Mouse (Mus musculus) lung, adult 18-20 months (tissue): ENCODE data around the gene Wdfy2.
A peak's percentile ranks its signal among the peaks of the same experiment; 100 is the strongest.

Experiments
- DNase-seq, 2 experiments: peaks; one replicate each; pipeline ENCODE4 v3.0.0; 2022; ENCODE audit warnings: mixed read lengths in 2 of 2

Wdfy2 gene

DNA sequence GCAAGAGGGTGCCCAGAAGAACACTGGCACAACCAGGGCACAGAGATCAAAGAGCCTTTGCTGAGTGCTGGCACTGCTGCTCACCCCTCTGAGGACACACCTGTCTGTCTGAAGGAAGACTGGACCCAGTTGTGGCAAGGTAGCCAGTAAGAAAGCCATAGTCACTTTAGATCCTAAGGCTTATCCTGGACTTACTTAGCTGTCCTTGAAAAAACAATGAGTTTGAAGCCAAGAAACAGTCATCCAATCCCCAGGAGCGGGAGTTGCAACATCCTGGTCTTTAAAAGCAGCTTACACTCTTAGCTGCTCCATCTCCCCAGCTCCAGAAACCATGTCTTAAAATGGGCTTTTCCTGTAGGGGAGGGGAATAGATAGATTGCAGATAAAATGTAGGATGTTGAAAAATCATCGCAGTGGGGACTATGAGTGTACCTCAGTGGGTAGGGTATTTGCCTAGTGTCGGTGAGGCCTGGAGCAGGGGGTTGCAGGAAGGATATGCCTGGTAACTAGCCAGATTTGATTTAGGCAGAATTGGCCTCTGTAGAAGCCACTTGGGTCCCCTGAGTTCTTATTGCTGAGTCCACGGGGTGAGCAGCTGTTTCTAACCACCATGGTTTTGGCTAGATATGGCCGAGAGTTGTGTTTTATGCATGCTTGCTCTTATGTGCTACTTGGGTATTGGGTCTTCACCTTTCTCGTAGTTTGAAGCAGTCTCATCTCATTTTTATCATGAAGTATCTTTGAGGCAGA is 99.3 kb downstream of the Wdfy2 start:
- DNase-seq = no peak

DNA sequence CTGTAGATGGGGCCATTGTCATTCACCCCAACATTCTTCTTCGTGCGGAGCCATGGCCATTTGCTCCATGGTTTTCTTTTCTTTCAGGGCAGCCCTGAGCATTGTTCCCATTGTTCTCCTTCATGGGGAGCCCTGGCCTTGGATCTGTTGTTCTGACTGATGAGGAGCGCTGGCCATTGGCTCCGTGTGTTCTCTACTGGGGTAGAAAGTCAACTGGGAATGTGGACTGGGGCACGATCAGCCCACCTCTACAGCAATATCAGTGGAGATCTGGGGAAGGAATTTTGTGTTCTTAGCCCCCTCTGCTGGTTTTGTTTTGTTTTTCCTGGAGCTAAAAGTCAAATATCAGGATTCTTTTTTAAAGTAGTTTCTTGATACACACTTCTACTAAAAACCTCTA is 100.2 kb downstream of the Wdfy2 start:
- no peak for DNase-seq

DNA sequence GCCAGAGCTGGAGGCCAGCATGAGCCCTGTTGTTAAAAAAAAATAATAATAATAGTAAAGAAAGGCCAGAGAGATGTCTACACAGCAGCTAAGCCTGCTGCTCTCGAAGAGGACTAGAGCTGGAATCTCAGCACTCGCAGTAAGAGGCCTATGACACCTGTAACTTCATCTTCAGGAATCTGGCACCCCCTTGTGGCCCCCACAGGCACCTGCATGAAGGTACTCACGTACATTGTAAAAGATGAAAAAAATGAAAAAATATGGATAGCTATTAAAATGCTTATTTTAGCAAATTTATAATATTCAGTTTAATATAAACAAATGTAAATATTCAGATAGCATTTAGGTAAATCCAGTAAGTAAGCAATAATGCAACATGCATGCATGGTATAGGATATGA is 102.0 kb downstream of the Wdfy2 start:
- no peak for DNase-seq

GRCm38 (mm10) chr14:62940383-62941074 is 103.1 kb downstream of the Wdfy2 start:
- peak; percentile 81 to 87 for DNase-seq

DNA sequence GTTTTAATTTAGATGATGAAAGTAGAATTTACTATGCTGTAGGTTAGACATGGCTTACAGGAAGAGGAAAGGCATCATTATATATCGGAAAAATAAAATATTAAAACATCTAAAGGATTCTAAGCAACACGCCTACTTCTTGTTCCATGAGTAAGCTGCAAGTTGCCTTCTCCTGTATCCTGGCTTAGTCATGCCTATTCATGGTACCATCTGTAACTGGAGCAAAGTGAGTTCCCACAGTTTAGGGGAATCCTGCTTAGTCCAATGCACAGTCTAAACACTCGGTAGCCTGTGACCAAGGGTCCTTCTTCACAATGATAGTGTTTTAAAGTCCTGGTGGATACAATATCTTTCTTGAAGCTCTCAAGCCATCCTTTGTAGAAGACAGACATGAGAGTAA is 109.3 kb downstream of the Wdfy2 start:
- DNase-seq = no peak

DNA sequence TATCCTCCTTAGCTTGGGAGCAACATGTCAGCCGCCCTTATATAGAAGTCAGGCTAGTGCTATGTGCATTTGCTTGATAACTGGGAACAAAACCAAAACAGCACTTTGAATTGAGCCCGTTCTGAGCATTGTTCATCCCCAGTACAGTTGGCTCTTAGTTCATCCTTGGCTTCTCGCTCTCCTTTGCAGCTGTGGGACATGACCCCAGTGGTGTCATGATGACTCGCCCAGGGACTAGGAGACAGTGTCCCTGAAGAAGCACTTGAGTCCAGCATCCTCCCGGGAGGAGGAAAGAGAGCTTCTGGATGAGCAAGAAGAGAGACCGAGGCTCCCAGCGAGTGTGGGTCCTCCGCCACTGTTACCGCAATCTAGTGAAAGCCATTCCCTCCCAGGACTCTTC is 118.6 kb downstream of the Wdfy2 start:
- no peak for DNase-seq

DNA sequence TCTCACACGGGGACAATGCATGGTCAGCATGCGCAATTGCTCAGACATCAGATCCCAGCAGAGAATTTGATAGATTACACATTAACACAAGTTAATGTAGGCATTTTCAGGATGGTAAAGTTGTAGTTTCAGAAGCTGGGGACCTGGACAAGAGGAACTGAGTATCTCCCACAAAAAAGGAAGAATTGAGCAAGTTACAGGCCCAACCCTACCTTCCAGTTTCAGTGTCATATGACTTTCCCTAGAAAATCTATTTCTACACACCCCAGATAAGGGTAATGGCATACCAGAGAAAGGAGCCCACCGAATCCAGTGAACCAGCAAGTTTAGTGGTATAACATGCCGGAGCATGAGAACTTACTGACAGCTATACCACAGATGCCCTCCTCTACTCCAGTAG is 126.2 kb downstream of the Wdfy2 start:
- no peak for DNase-seq

GRCm38 (mm10) chr14:62965342-62965741 is 127.9 kb downstream of the Wdfy2 start:
- no peak for DNase-seq

DNA sequence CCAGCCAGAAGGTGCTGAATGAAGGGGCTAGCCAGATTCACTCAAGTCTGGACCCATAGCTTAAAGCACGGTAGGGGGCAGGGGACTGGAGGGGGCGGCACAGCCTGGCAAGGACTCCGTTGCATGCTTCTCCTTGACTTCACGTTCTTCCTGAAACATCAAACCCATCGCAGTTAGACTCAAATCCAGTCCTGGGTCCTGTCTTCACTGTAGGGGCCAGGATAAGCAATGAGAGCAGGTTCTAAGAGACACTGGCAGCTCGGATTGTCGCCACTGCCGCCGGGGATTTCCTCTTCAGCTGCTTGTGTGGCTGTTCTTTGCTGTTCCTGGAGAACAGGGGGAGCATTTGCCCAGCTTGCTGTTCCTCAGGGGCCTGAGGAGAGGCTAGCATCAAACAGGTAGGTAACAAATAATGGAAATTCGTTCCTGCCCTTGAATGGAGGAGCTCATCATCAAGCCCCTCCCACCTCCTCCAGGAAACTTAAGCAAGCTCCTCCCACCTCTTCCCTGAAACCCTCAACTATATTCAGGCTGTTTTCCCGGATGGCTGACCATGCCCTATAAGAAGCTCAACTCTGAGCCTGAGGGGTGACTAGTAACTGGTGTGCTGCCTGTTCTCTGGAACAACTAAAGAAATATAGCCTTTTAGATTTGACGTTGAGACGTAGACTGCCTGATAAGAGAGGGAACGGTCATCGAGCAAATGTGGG is 128.5 kb downstream of the Wdfy2 start:
- DNase-seq = peak in 1 of 2 experiments; percentile 33

GRCm38 (mm10) chr14:62975046-62975445 is 137.6 kb downstream of the Wdfy2 start:
- DNase-seq = peak; percentile 59

DNA sequence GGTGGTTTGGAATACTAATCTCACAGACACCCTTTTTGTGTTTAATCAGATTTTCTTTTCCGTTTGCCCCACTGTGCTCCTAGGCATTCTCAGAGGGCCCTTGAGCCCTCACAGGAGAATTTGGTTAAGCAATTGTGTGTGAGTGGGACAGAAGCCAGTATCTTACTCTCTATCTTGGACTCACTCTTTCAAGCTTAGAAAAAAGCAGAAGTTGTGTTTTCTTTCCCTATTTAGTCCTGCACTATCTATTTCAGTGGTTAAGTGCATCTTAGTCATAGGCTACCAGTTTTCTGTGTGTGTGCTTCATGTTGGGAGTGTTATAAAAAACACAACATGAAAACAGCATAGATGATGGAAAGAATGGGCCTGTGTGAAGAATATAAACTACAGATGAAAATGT is 142.3 kb downstream of the Wdfy2 start:
- DNase-seq = no peak

GRCm38 (mm10) chr14:62984410-62984809 is 146.9 kb downstream of the Wdfy2 start, which contains the start of gene Defb48:
Gene Defb48 (minus strand): TSS chr14:62984510.
- DNase-seq = no peak

DNA sequence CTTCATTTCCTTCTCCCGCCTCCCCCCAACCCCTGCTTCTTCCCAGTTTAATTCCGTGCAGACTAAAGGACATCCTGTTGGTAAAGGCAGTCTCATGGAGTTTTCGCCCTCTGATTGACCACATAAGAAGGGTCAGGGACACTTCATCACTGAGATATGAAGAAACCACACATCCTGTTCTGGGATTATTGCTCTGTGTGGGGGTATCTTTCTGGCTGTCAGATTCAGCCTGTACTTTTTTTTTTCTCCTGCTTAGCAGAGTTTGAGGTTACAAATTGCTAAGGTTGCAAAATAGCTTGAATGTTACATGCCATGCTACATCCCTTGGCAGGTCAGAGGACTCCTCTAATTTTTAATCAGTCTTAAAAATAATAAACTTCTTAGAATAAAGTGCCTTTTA is 153.8 kb downstream of the Wdfy2 start:
- DNase-seq = no peak

DNA sequence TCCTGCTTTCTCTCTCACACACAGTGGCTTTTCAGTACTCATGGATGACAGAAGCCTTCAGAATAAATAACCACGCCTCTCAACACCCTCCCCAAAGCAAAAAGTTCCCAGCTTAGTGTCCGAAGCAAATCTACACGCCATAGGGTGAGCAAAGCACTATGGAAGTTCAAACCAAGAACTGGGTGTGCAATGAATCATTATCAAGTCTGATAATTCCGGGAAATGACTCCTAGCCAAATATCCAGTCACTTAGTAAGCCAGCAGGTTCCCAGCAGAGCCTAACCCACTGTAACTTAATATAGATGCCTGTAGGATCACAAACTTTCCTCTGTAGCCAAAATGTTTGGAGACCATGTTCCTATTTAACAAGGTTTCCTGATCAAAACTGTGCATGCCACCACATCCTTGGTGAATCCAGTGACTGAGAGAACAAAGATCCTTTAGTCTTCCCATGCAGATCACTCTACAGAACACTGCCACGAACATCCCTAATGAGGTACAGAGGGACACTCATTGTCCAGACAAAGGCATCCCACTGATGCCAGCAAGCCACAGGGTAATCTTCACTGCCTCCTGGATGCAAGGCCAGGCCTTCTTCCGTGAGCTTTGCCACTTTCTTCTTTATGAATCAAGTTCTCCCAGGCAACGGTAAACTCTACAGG is 154.5 kb downstream of the Wdfy2 start:
- DNase-seq = no peak

DNA sequence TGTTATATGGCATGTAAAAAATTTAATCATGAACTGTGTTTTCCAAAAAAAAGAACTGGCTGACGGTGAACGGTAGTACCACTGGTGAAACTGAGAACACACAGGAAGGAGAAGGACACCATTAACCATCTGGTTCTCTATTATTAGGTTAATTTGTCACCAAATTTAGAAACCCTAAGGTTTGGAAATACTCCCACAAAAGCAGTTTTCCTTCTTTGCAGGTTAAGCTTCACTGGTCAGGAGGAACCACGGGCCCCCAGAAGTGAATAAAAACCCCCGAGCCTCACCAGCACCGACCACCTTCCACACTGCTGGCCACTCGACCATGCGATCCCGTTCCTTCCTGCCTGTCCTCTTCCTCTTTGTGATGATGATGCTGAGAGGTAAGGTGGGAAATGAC is 160.3 kb downstream of the Wdfy2 start, which contains the start of gene Defb47:
Gene Defb47 (plus strand): TSS at position 301 of the 400 bp plus-strand sequence.
- DNase-seq = no peak

DNA sequence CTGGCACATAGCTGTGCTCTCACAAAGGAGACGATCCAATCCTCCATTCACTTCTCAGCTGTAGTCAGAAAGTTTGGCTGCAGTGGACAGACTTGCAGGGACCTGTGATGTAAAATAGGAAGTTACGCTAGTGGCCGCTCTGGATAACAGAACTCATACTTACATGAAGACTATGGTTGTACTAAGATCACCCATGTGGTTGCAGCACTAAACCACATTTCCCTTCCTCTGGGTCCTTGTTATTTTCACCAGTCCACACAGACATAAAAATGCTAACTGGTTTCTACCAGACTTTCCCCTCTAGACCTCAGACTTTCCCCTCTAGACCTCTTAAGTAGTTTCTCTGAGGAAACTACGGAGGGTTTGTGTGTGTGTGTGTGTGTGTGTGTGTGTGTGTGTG is 161.5 kb downstream of the Wdfy2 start:
- DNase-seq = no peak

DNA sequence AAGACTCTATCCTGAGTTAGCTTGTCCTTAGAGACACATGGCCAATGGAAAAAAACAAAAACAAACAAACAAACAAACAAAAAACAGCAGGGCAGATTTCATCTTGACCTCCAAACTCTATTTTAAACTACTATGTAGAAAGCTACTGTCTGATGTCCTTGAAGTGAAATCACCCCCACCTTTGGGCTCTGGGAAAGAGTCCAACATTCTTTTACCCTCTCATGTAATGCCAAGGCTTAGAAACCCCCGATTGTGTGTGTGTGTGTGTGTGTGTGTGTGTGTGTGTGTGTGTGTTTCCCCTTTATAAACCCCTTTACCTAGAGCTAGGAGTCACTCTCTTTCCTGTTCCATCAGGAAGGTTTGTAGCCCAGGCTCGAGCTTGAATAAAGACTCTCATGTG is 165.1 kb downstream of the Wdfy2 start:
- no peak for DNase-seq
